Mouse (Mus musculus) forebrain, postnatal 0 days (tissue): ENCODE data around the gene Gm5244. TPM values are rescaled to one million over a fixed set of nuclear protein-coding genes. Genes with fewer than 3 reads are reported as not detected.

Experiments
- ATAC-seq: fragments of 200-750 bp; cut with Nextera tagmentation; 2 replicates; pipeline ENCODE4 v1.8.0; 2017; ENCODE audit warnings: mild to moderate bottlenecking, moderate library complexity
- DNase-seq: peaks from one replicate; pipeline ENCODE4 v3.0.0-alpha.2; 2015
- H3K27ac ChIP-seq: fragments of 300-500 bp; sonication (generic); 2 replicates; pipeline ENCODE4 v1.5.1; 2014; ENCODE audit warnings: low read depth, mild to moderate bottlenecking, antibody characterized with exemption, low read length, moderate library complexity, mixed read lengths
- H3K27me3 ChIP-seq: fragments of 300-500 bp; sonication (generic); 2 replicates; pipeline ENCODE4 v1.6.1; 2014; ENCODE audit warnings: mild to moderate bottlenecking, low read length, mixed read lengths; ENCODE audit not compliant: insufficient read depth
- H3K36me3 ChIP-seq: fragments of 300-500 bp; sonication (generic); 2 replicates; pipeline ENCODE4 v1.6.1; 2014; ENCODE audit warnings: mild to moderate bottlenecking, moderate library complexity; ENCODE audit not compliant: insufficient read depth
- H3K4me1 ChIP-seq: fragments of 300-500 bp; sonication (generic); 2 replicates; pipeline ENCODE4 v1.6.1; 2014; ENCODE audit warnings: antibody characterized with exemption; ENCODE audit not compliant: insufficient read depth
- H3K4me2 ChIP-seq: fragments of 300-500 bp; sonication (generic); 2 replicates; pipeline ENCODE4 v1.6.1; 2014; ENCODE audit warnings: low read depth, mild to moderate bottlenecking, moderate library complexity
- H3K4me3 ChIP-seq: fragments of 300-500 bp; sonication (generic); 2 replicates; pipeline ENCODE4 v1.5.1; 2014; ENCODE audit warnings: low read depth, low read length, mixed read lengths
- H3K9ac ChIP-seq: fragments of 300-500 bp; sonication (generic); 2 replicates; pipeline ENCODE4 v1.6.1; 2014; ENCODE audit warnings: mild to moderate bottlenecking
- H3K9me3 ChIP-seq: fragments of 300-500 bp; sonication (generic); 2 replicates; pipeline ENCODE4 v1.6.1; 2016; ENCODE audit warnings: low read length
- CTCF ChIP-seq: sonication (generic); IDR thresholded peaks from 2 replicates; pipeline ENCODE4 v1.5.1; 2016; ENCODE audit warnings: antibody characterized with exemption, control low read depth, low read depth
- WGBS: fragments of 180-500 bp; shearing (Covaris S2); extraction: QIAGEN DNeasy Blood & Tissue Kit; methylation state at CpG from one replicate; pipeline ENCODE4 v1.1.7; 2014; 5-methylcytosine and 5-hydroxymethylcytosine counted together
- polyA plus RNA-seq: library from polyadenylated mRNA; unstranded; fragments of >200 nt; fragmentation: Nextera tagmentation; extraction: Ambion mirVana; gene quantifications from 2 replicates; pipeline ENCODE4 v1.2.1, GENCODE M21; 2015
- total RNA-seq: library from RNA; depleted of rRNA; stranded (reverse); fragments of >200 nt; gene quantifications from 2 replicates; pipeline ENCODE4 v1.2.3, GENCODE M21; 2014; rRNA removed

The Gm5244 gene
- total and polyA plus RNA-seq, 2 experiments from 2014 or later = not detected

DNA sequence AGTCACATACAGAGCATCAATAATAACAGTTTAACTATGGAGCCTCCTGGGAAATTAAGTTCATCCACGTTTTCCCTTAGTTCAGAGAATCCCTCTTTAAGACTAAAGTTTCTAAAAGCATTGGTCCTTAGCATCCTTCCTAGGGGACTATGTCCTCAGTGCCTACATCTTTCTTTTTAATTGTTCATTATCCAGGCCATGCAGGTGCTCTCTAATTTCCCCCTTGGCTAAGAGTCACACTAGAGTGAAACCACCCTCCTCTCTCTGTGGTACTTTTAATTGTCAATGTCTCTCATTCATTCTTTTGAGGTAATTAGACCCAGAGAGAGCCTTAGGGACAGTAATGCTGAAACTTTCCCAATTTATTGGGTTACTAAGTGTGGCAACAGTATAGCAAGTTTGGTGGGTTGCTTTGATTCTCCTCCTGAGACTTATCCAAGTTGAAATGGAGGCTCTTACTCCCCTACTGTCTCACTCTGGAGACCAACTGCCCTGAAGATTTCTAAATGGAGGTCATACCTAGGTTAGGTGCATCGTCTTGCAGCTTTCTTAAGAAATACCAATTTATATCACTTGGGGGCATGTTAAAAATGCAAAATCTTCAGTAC lies 15.6 kb upstream of the Gm5244 start:
- WGBS = 77% methylated on average over 2 of the region's 2 CpGs
- Histone ChIP-seq H3K36me3 (no peaks in the 10 kb centered on the region), H3K9ac (no peak overlapping the region), H3K4me3 (no peak overlapping the region), H3K27ac (no peak overlapping the region), H3K4me1 (no peaks in the 10 kb centered on the region), H3K27me3 (no peaks in the 10 kb centered on the region), H3K9me3 (no peaks in the 10 kb centered on the region), H3K4me2 (no peak overlapping the region)
- DNase-seq (no peak), ATAC-seq (no peak)
- no peak for TF ChIP-seq CTCF

DNA sequence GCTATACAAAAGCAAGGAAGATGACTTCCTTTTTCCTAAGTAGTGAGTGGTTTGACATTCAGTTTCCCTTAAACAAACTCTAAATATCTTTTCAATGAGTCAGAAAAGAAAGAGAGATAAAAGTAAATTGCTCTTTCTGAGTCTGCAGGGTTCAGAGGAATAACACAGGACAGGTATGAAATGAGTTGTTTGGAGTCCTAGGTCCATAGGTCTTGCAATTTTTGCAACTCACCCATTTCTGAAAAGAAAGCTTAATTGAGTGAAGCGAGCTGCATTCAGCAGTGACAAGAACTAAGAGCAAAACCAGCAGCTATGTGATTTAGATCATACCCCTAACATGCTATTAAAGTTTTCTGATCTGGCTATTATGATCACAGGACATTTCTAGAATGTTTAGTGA lies 14.9 kb upstream of the Gm5244 start:
- Histone ChIP-seq H3K27ac (no peak overlapping the region), H3K27me3 (no peaks in the 10 kb centered on the region), H3K9me3 (no peaks in the 10 kb centered on the region), H3K4me1 (no peaks in the 10 kb centered on the region), H3K4me2 (no peak overlapping the region), H3K9ac (no peak overlapping the region), H3K36me3 (no peaks in the 10 kb centered on the region), H3K4me3 (no peak overlapping the region)
- 67% methylated on average over 1 of the region's 1 CpGs for WGBS
- DNase-seq (no peak), ATAC-seq (no peak)
- TF ChIP-seq CTCF = no peak

DNA sequence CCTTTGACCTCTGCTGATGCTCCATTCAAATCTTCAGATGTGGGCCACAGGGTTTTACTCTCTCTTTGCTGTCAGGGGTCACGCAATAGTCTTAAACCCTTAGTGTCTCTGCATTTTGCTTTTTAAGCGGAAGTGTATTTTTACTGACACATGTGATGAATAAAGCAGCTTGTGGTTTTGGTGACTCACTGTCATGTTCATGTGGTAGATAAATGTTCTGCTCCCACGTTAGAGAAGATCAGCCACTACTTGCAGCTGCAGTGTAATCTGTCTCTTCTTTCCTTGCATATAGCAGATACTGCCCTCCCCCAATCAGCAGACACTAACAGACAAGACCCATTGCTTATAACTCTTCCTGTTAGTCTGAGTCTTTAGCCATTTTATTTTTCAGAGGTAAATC lies 12.9 kb upstream of the Gm5244 start:
- Histone ChIP-seq H3K9ac (no peak overlapping the region), H3K4me1 (no peaks in the 10 kb centered on the region), H3K4me2 (no peak overlapping the region), H3K9me3 (no peaks in the 10 kb centered on the region), H3K27ac (no peak overlapping the region), H3K4me3 (no peak overlapping the region), H3K36me3 (no peaks in the 10 kb centered on the region), H3K27me3 (no peaks in the 10 kb centered on the region)
- 87% methylated on average over 3 of the region's 3 CpGs for WGBS
- no peak for TF ChIP-seq CTCF
- DNase-seq (no peak), ATAC-seq (no peak)

DNA sequence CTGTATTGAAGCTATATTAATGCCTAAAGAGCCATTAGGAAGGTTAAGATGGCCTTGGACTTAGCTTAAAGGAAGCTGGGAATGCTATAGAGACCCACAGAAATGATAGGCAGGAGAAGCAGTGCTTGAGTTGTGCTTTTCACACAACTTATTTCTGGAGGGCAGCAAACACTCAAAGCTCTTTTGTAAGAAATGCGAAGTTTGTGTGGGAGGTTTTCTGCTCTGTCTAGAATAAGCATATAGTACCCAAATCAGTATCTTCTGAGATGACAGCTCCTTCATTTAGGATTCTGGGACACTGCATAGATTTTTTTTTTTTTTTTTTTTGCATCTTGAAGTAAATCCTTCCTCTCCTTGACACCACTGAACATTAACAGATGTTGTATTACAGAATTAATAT lies 8.0 kb upstream of the Gm5244 start:
- WGBS = 88% methylated on average over 1 of the region's 1 CpGs
- TF ChIP-seq CTCF = no peak
- ATAC-seq = no peak

GRCm38 (mm10) chr19:12856983-12857382 lies 10.5 kb downstream of the Gm5244 start, which contains the start of gene Olfr1444:
Olfr1444 (plus strand) TSS chr19:12857283.
- ATAC-seq (no peak), DNase-seq (no peak)
- no peaks in the 10 kb centered on the region for H3K36me3 ChIP-seq
- no peak within 1 kb of the TSS for H3K27ac ChIP-seq
- WGBS = 53% methylated on average over 1 of the region's 1 CpGs
- H3K9me3 ChIP-seq = no peaks in the 10 kb centered on the region
- H3K27me3 ChIP-seq = no peaks in the 10 kb centered on the region
- H3K4me2 ChIP-seq = no peak within 1 kb of the TSS
- H3K4me1 ChIP-seq = no peaks in the 10 kb centered on the region
- H3K4me3 ChIP-seq = no peak within 1 kb of the TSS
- TF ChIP-seq CTCF = no peak
- H3K9ac ChIP-seq = no peak within 1 kb of the TSS

More for the DNA sequence above, 8.0 kb upstream of the Gm5244 start:
- Histone ChIP-seq H3K27ac (no peak overlapping the region), H3K9me3 (no peaks in the 10 kb centered on the region), H3K36me3 (no peaks in the 10 kb centered on the region), H3K4me3 (no peak overlapping the region), H3K9ac (no peak overlapping the region), H3K4me1 (no peaks in the 10 kb centered on the region), H3K27me3 (no peaks in the 10 kb centered on the region), H3K4me2 (no peak overlapping the region)
- no peak for DNase-seq

DNA sequence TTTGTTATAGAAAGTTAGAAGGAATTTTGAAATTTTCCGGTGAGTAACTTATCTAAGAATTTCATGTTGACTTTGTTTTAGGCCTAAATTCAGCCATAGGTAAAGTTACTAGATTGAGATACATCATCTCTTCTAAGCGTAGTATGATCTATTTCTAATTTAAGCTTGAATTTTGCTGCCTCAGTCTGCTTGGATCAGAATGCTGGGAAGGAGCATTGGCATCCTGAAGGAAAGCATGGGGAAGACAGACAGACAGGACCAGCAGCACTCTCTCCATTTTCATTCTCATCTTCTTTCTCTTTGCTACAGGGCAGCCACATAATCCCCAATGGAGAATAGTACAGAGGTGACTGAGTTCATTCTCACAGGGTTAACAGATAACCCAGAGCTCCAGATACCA lies 37.1 kb downstream of the Gm5244 start, which contains the start of gene Olfr1445:
Gene Olfr1445, plus strand, starts transcription at position 301 of the 400 bp plus-strand sequence.
- Histone ChIP-seq H3K27me3 (no peaks in the 10 kb centered on the region), H3K36me3 (no peaks in the 10 kb centered on the region), H3K4me1 (no peaks in the 10 kb centered on the region), H3K9ac (no peak within 1 kb of the TSS), H3K9me3 (no peaks in the 10 kb centered on the region), H3K4me3 (no peak within 1 kb of the TSS), H3K27ac (no peak within 1 kb of the TSS), H3K4me2 (no peak within 1 kb of the TSS)
- no peak for DNase-seq
- no peak for TF ChIP-seq CTCF
- WGBS = 90% methylated on average over 2 of the region's 2 CpGs
- no peak for ATAC-seq

DNA sequence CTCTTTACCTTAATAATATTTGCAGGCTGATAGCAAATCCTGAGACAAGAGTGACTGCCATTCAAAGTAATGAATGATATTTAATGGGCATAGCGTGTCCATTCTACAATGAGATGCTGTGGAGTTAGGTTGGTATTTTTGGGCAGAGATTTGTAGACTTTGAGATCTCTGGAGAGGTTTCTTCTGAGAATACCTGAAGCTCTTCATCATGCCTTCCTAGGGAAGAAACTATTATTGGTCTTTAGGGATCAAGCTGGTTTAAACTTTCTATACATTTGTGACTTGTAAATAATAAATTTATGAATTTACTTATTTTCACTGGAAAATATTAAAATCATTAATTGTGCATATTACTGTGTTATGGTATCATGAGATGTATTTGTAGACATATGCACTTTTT lies 46.9 kb downstream of the Gm5244 start, which contains the start of gene Olfr1446:
Gene Olfr1446, minus strand, starts transcription at position 101 of the 400 bp plus-strand sequence.
- H3K36me3 ChIP-seq = no peaks in the 10 kb centered on the region
- H3K9ac ChIP-seq = no peak within 1 kb of the TSS
- WGBS = 85% methylated on average over 1 of the region's 1 CpGs
- no peaks in the 10 kb centered on the region for H3K4me1 ChIP-seq
- TF ChIP-seq CTCF = no peak
- ATAC-seq (no peak), DNase-seq (no peak)
- H3K27me3 ChIP-seq = no peaks in the 10 kb centered on the region
- H3K4me3 ChIP-seq = no peak within 1 kb of the TSS
- no peak within 1 kb of the TSS for H3K4me2 ChIP-seq
- no peaks in the 10 kb centered on the region for H3K9me3 ChIP-seq
- no peak within 1 kb of the TSS for H3K27ac ChIP-seq

Other genes with a start within 250 kb of the Gm5244 start
- gene Gm4952, start 246.7 kb upstream of the Gm5244 start, total RNA-seq = 0.29 and 0.31 TPM in 2 replicates
- gene Gm4952, start 246.7 kb upstream of the Gm5244 start, polyA plus RNA-seq = 0.13 and 0.19 TPM in 2 replicates
- gene Glyat, start 213.4 kb upstream of the Gm5244 start, total RNA-seq = not detected in 2 replicates
- not detected in 2 replicates for gene Glyat, start 213.4 kb upstream of the Gm5244 start, polyA plus RNA-seq
- gene Olfr1442, start 176.2 kb upstream of the Gm5244 start, total RNA-seq = not detected in 2 replicates
- gene Olfr1442, start 176.2 kb upstream of the Gm5244 start, polyA plus RNA-seq = not detected in 2 replicates
- not detected in 2 replicates for gene Olfr1443, start 168.6 kb upstream of the Gm5244 start, total RNA-seq
- not detected in 2 replicates for gene Olfr1443, start 168.6 kb upstream of the Gm5244 start, polyA plus RNA-seq
- gene Keg1, start 150.9 kb upstream of the Gm5244 start, total RNA-seq = not detected in 2 replicates
- not detected in 2 replicates for gene Keg1, start 150.9 kb upstream of the Gm5244 start, polyA plus RNA-seq
- 1.3 TPM in 2 replicates for gene Cntf, start 81.0 kb upstream of the Gm5244 start, total RNA-seq
- gene Cntf, start 81.0 kb upstream of the Gm5244 start, polyA plus RNA-seq = 0.96 and 1.1 TPM in 2 replicates
- gene Zfp91, start 50.6 kb upstream of the Gm5244 start, total RNA-seq = 52.9 and 61.1 TPM in 2 replicates
- 10.0 and 11.6 TPM in 2 replicates for gene Zfp91, start 50.6 kb upstream of the Gm5244 start, polyA plus RNA-seq
- 1.8 and 2.2 TPM in 2 replicates for gene Lpxn, start 50.5 kb upstream of the Gm5244 start, total RNA-seq
- gene Lpxn, start 50.5 kb upstream of the Gm5244 start, polyA plus RNA-seq = 0.59 and 1.3 TPM in 2 replicates
- not detected in 2 replicates for gene Olfr1444, start 10.6 kb downstream of the Gm5244 start, total RNA-seq
- not detected in 2 replicates for gene Olfr1444, start 10.6 kb downstream of the Gm5244 start, polyA plus RNA-seq
- not detected in 2 replicates for gene Olfr1445, start 37.2 kb downstream of the Gm5244 start, total RNA-seq
- gene Olfr1445, start 37.2 kb downstream of the Gm5244 start, polyA plus RNA-seq = not detected in 2 replicates
- not detected in 2 replicates for gene Olfr1446, start 46.8 kb downstream of the Gm5244 start, total RNA-seq
- not detected in 2 replicates for gene Olfr1446, start 46.8 kb downstream of the Gm5244 start, polyA plus RNA-seq
- gene Olfr1447, start 57.1 kb downstream of the Gm5244 start, total RNA-seq = not detected in 2 replicates
- gene Olfr1447, start 57.1 kb downstream of the Gm5244 start, polyA plus RNA-seq = not detected in 2 replicates
- not detected in 2 replicates for gene Olfr1448, start 77.7 kb downstream of the Gm5244 start, total RNA-seq
- not detected in 2 replicates for gene Olfr1448, start 77.7 kb downstream of the Gm5244 start, polyA plus RNA-seq
- not detected in 2 replicates for gene Olfr1449, start 84.2 kb downstream of the Gm5244 start, total RNA-seq
- gene Olfr1449, start 84.2 kb downstream of the Gm5244 start, polyA plus RNA-seq = not detected in 2 replicates
- gene Olfr1450, start 103.6 kb downstream of the Gm5244 start, total RNA-seq = not detected in 2 replicates
- gene Olfr1450, start 103.6 kb downstream of the Gm5244 start, polyA plus RNA-seq = not detected in 2 replicates
- not detected in 2 replicates for gene Olfr1451, start 148.3 kb downstream of the Gm5244 start, total RNA-seq
- gene Olfr1451, start 148.3 kb downstream of the Gm5244 start, polyA plus RNA-seq = not detected in 2 replicates
- not detected in 2 replicates for gene Olfr1453, start 181.6 kb downstream of the Gm5244 start, total RNA-seq
- gene Olfr1453, start 181.6 kb downstream of the Gm5244 start, polyA plus RNA-seq = not detected in 2 replicates
- gene Olfr1454, start 213.9 kb downstream of the Gm5244 start, total RNA-seq = not detected in 2 replicates
- gene Olfr1454, start 213.9 kb downstream of the Gm5244 start, polyA plus RNA-seq = not detected in 2 replicates